Mouse (Mus musculus): ENCODE measurements at regions not wholly inside any gene's neighbourhood (a gene's known extent, or its start where the extent isn't known, plus 50 kb on each side); places are given as distances from the start of the nearest gene placed in this dataset.
A peak's percentile ranks its signal among the peaks of the same experiment; 100 is the strongest.

- no peak for TF ChIP-seq POLR2A (IDR thresholded peaks at IDR 0.05; ENCODE audit: borderline replicate concordance, low read depth, low read length)
- no peak for TF ChIP-seq CTCF (IDR thresholded peaks at IDR 0.05; ENCODE audit: low read depth, low read length)
Observed at GRCm38 (mm10) chr17:51411545-51412094, 232.5 kb upstream of the Tbc1d5 start.

GRCm38 (mm10) chr17:51408894-51409293 lies 229.7 kb upstream of the Tbc1d5 start:
- TF ChIP-seq CTCF (IDR thresholded peaks at IDR 0.05; ENCODE audit: low read depth, low read length), result no peak
- TF ChIP-seq POLR2A (IDR thresholded peaks at IDR 0.05; ENCODE audit: borderline replicate concordance, low read depth, low read length), result no peak
- peaks cover 7% of the 10 kb centered on the region for H3K4me1 ChIP-seq (ENCODE audit: control insufficient read depth, insufficient read depth, low read length)
- no peak overlapping the region for H3K27ac ChIP-seq (ENCODE audit: insufficient read depth, low read depth, low read length)
- no peak overlapping the region for H3K4me3 ChIP-seq (ENCODE audit: insufficient read depth, low read length)

More at GRCm38 (mm10) chr17:51411545-51412094, 232.5 kb upstream of the Tbc1d5 start:
- Histone ChIP-seq H3K27ac (ENCODE audit: insufficient read depth, low read depth, low read length) (no peak overlapping the region), H3K4me3 (ENCODE audit: insufficient read depth, low read length) (no peak overlapping the region), H3K4me1 (ENCODE audit: control insufficient read depth, insufficient read depth, low read length) (peaks cover 7% of the 10 kb centered on the region)

- Histone ChIP-seq H3K4me1 (ENCODE audit: control insufficient read depth, insufficient read depth, low read length) (peaks cover 7% of the 10 kb centered on the region), H3K4me3 (ENCODE audit: insufficient read depth, low read length) (no peak overlapping the region), H3K27ac (ENCODE audit: insufficient read depth, low read depth, low read length) (no peak overlapping the region)
- TF ChIP-seq CTCF (IDR thresholded peaks at IDR 0.05; ENCODE audit: low read depth, low read length) (no peak), POLR2A (IDR thresholded peaks at IDR 0.05; ENCODE audit: borderline replicate concordance, low read depth, low read length) (no peak)
Observed at GRCm38 (mm10) chr17:51408367-51408766, 229.2 kb upstream of the Tbc1d5 start.

- H3K4me3 ChIP-seq (ENCODE audit: insufficient read depth, low read length), result no peak overlapping the region
- H3K27ac ChIP-seq (ENCODE audit: insufficient read depth, low read depth, low read length), result no peak overlapping the region
- TF ChIP-seq POLR2A (IDR thresholded peaks at IDR 0.05; ENCODE audit: borderline replicate concordance, low read depth, low read length) (no peak), CTCF (IDR thresholded peaks at IDR 0.05; ENCODE audit: low read depth, low read length) (no peak)
- H3K4me1 ChIP-seq (ENCODE audit: control insufficient read depth, insufficient read depth, low read length), result peaks cover 7% of the 10 kb centered on the region
Observed at GRCm38 (mm10) chr17:51407046-51407445, 227.9 kb upstream of the Tbc1d5 start.

GRCm38 (mm10) chr17:51405059-51405458 lies 225.9 kb upstream of the Tbc1d5 start:
- H3K4me1 ChIP-seq (ENCODE audit: control insufficient read depth, insufficient read depth, low read length), result peaks cover 7% of the 10 kb centered on the region
- H3K27ac ChIP-seq (ENCODE audit: insufficient read depth, low read depth, low read length), result no peak overlapping the region
- TF ChIP-seq CTCF (IDR thresholded peaks at IDR 0.05; ENCODE audit: low read depth, low read length) (no peak), POLR2A (IDR thresholded peaks at IDR 0.05; ENCODE audit: borderline replicate concordance, low read depth, low read length) (no peak)
- no peak overlapping the region for H3K4me3 ChIP-seq (ENCODE audit: insufficient read depth, low read length)

GRCm38 (mm10) chr17:51397973-51398372 lies 218.8 kb upstream of the Tbc1d5 start:
- no peak for TF ChIP-seq CTCF (IDR thresholded peaks at IDR 0.05; ENCODE audit: low read depth, low read length)
- TF ChIP-seq POLR2A (IDR thresholded peaks at IDR 0.05; ENCODE audit: borderline replicate concordance, low read depth, low read length), result no peak
- H3K4me1 ChIP-seq (ENCODE audit: control insufficient read depth, insufficient read depth, low read length), result 0 out of 2 replicates have a peak, but pooled peaks cover 2% of the 10 kb centered on the region
- no peak overlapping the region for H3K4me3 ChIP-seq (ENCODE audit: insufficient read depth, low read length)
- no peak overlapping the region for H3K27ac ChIP-seq (ENCODE audit: insufficient read depth, low read depth, low read length)

GRCm38 (mm10) chr17:51393771-51394221 lies 214.6 kb upstream of the Tbc1d5 start:
- TF ChIP-seq CTCF (IDR thresholded peaks at IDR 0.05; ENCODE audit: low read depth, low read length), result no peak
- no peak for TF ChIP-seq POLR2A (IDR thresholded peaks at IDR 0.05; ENCODE audit: borderline replicate concordance, low read depth, low read length)
- no peaks in the 10 kb centered on the region for H3K4me1 ChIP-seq (ENCODE audit: control insufficient read depth, insufficient read depth, low read length)
- no peak overlapping the region for H3K27ac ChIP-seq (ENCODE audit: insufficient read depth, low read depth, low read length)
- H3K4me3 ChIP-seq (ENCODE audit: insufficient read depth, low read length), result no peak overlapping the region

- Histone ChIP-seq H3K27ac (ENCODE audit: insufficient read depth, low read depth, low read length) (no peak overlapping the region), H3K4me3 (ENCODE audit: insufficient read depth, low read length) (no peak overlapping the region), H3K4me1 (ENCODE audit: control insufficient read depth, insufficient read depth, low read length) (no peaks in the 10 kb centered on the region)
- TF ChIP-seq CTCF (IDR thresholded peaks at IDR 0.05; ENCODE audit: low read depth, low read length) (no peak), POLR2A (IDR thresholded peaks at IDR 0.05; ENCODE audit: borderline replicate concordance, low read depth, low read length) (no peak)
Observed at GRCm38 (mm10) chr17:51391871-51392270, 212.7 kb upstream of the Tbc1d5 start.

GRCm38 (mm10) chr17:51382552-51382951 lies 203.4 kb upstream of the Tbc1d5 start:
- Histone ChIP-seq H3K4me3 (ENCODE audit: insufficient read depth, low read length) (no peak overlapping the region), H3K4me1 (ENCODE audit: control insufficient read depth, insufficient read depth, low read length) (peaks cover 5% of the 10 kb centered on the region), H3K27ac (ENCODE audit: insufficient read depth, low read depth, low read length) (peak overlapping the region; percentile 34)
- TF ChIP-seq CTCF (IDR thresholded peaks at IDR 0.05; ENCODE audit: low read depth, low read length) (no peak), POLR2A (IDR thresholded peaks at IDR 0.05; ENCODE audit: borderline replicate concordance, low read depth, low read length) (no peak)

GRCm38 (mm10) chr17:51371937-51372479 lies 192.9 kb upstream of the Tbc1d5 start:
- TF ChIP-seq CTCF (IDR thresholded peaks at IDR 0.05; ENCODE audit: low read depth, low read length) (no peak), POLR2A (IDR thresholded peaks at IDR 0.05; ENCODE audit: borderline replicate concordance, low read depth, low read length) (no peak)
- Histone ChIP-seq H3K4me1 (ENCODE audit: control insufficient read depth, insufficient read depth, low read length) (no peaks in the 10 kb centered on the region), H3K27ac (ENCODE audit: insufficient read depth, low read depth, low read length) (no peak overlapping the region), H3K4me3 (ENCODE audit: insufficient read depth, low read length) (no peak overlapping the region)

Data from bone marrow macrophage, adult 2 months (primary cell).